Mouse (Mus musculus) bone marrow, adult 2 months (tissue): ENCODE data around the gene Ptpn13.

ENCODE experiments used
- CTCF ChIP-seq: fragments of 200-500 bp; IDR thresholded peaks from 2 replicates; pipeline ENCODE4 v1.5.1; 2011; ENCODE audit warnings: low read length, control low read depth; ENCODE audit not compliant: control insufficient read depth, insufficient read depth
- POLR2A ChIP-seq: fragments of 200-500 bp; IDR thresholded peaks from 2 replicates; pipeline ENCODE4 v1.6.1; 2011; ENCODE audit warnings: low read depth, mild to moderate bottlenecking, control low read depth, low read length, borderline replicate concordance; ENCODE audit not compliant: control insufficient read depth

DNA sequence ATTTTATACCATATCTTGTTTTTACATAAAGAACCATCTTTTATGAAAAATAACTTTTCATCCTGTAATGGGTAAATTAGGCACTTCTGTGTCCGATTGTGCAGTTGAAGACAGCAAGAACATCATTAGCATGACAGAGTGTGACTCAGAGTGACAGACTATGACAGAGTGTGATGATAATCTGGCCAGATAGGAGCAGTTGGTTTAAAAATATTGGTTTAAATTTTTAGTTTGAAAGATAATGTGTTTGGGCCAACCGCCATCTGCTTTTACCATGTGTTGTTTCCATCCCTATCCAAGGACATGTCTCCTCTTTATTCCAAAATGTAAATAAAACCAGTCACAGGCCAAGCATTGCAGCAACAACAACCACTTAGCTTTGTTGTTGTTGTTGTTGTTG is 72.5 kb downstream of the Ptpn13 start:
- TF ChIP-seq CTCF (no peak), POLR2A (no peak)
